Mouse (Mus musculus): ENCODE results near the gene Tut1.

GRCm38 (mm10) chr19:8965771-8966170 lies 12.1 kb downstream of the Tut1 start:
- TF ChIP-seq CTCF (IDR thresholded peaks at IDR 0.05; ENCODE audit: borderline replicate concordance, insufficient read depth, low read length) (no peak), POLR2A (IDR thresholded peaks at IDR 0.05; ENCODE audit: low read depth, low read length) (peak; percentile 41; the same call in 1 of the 2 replicates)
